Mouse (Mus musculus): Measurements from ENCODE around the gene Vmn2r4.
"Not testable (repeated sequence)": the region's sequence is repeated elsewhere in the genome, so short reads cannot be mapped to it uniquely, and the experiment has no call there.

Vmn2r4 gene

DNA sequence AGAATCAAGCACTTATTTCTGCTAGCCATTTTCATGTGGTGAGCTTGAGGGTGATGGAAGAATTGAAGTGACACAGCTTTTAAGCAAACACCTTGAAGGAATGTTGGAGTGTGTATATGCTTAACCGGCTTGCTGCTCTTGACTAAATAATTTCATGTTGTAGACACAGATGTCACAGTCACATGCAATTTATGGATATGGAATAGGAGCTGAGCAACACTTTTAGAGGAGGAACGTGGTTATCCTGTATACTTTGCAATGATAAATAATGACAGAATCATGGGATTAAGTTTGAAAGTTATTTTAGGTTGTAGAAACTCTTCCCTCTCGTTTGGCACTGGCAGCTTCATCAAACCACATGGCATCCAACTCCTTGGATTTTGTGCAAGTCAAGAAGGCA lies at the start of gene Vmn2r4:
Gene Vmn2r4 (minus strand): TSS at position 101 of the 400 bp plus-strand sequence.
- not testable (repeated sequence) for DNase-seq (ENCODE audit: low spot score in 2 of 2)

GRCm38 (mm10) chr3:64434261-64434660 lies 19.1 kb upstream of the Vmn2r4 start:
- not testable (repeated sequence) for DNase-seq (ENCODE audit: low spot score in 2 of 2)

DNA sequence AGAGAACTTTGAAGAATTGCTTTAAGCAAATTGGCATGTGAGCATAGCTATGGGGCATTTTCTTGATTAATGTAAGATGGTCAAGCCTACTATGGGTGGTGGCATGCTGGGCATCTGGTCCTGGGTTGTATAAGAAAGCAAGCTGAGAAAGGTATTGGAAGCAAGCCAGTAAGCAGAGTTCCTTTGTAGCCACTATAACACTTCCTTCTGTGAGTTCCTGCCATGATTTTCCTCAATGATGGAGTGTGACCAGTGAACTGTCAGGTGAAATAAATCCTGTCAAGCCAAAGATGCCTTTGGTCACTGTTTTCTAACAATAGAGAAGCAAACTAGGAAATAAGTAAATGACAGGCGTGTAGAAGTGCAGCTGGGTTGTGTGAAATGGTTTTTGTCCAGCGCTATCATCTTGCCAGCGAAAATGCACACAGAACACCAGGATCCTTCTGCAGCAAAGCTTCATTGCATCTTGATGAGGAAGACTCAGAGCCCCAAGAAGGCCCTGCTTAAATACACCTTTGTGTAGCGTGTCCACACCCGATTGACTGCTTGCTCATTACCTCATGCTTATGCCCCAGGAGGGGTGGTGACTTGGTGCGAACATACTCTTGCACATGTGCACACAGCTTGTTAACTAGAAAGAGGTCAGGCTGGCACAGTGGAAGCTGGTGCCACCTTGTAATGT lies 13.1 kb upstream of the Vmn2r4 start:
- not testable (repeated sequence) for DNase-seq (ENCODE audit: low spot score in 2 of 2)

- DNase-seq (ENCODE audit: low spot score in 2 of 2): not testable (repeated sequence)
Measured at GRCm38 (mm10) chr3:64422141-64422540, 7.0 kb upstream of the Vmn2r4 start.

DNA sequence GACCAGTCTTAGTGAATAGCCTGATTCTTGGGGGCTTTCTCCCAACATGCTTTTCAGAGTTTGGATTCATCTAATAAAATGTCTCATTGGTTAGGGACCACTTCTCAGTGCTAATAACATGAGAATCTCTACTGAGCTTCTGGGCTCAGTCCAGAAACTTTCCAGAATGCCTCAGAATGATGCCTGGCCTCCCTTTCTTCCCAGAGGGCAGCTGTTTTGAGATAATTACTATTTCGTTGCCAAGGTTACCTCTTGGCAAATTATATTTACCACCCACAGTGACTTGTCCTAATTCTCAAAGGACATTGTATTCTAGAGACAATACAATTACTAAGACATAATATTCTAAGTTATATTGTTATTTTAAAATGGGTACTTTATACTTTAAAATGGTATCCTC lies 2.3 kb upstream of the Vmn2r4 start:
- DNase-seq (ENCODE audit: low spot score in 2 of 2): not testable (repeated sequence)

- DNase-seq (ENCODE audit: low spot score in 2 of 2): not testable (repeated sequence)
Measured at GRCm38 (mm10) chr3:64414253-64414652, 915 bp downstream of the Vmn2r4 start.

GRCm38 (mm10) chr3:64359286-64360035 lies 55.7 kb downstream of the Vmn2r4 start:
- DNase-seq (ENCODE audit: low spot score in 2 of 2): no peak
